Comparison of ENCODE assay signal across 12 mouse cellular contexts in genomic region chr7:124491109-124491793, GRCm38 (mm10).
DNase-seq lines count a peak whose midpoint lies in the region; ATAC-seq and TF ChIP-seq lines count a peak whose summit lies in the region.
"Had no signal": no experiment of that assay in that cellular context is flagged by ENCODE, and none has a peak within 500 bp of the region (broad histone marks: within the 10 kb centered on the region; RNA-seq: fewer than 3 reads in every experiment).

No protein-coding gene starts in this region.

- no peak for TF ChIP-seq CTCF in lung, embryonic 14.5 days (IDR thresholded peaks at IDR 0.05; ENCODE audit: low read depth)
- TF ChIP-seq CTCF in liver, adult 2 months (IDR thresholded peaks at IDR 0.05; ENCODE audit: low read depth, low read length), result no peak
- no peak for TF ChIP-seq CTCF in stomach, postnatal 0 days (IDR thresholded peaks at IDR 0.05; ENCODE audit: low read depth)

- no peak overlapping the region for H3K4me3 ChIP-seq in lung, embryonic 14.5 days (ENCODE audit: low read depth, low read length)
- H3K4me3 ChIP-seq in kidney, embryonic 14.5 days (ENCODE audit: low read length), result no peak overlapping the region
- no peak overlapping the region for H3K4me3 ChIP-seq in liver, adult 2 months (ENCODE audit: insufficient read depth, low read depth, low read length)
- no peak overlapping the region for H3K4me3 ChIP-seq in stomach, postnatal 0 days (ENCODE audit: low read depth, low read length)
- no peak overlapping the region for H3K4me3 ChIP-seq in heart, embryonic 10.5 days
- H3K4me3 ChIP-seq: heart, embryonic 15.5 days; neural tube, embryonic 15.5 days had no signal

- TF ChIP-seq POLR2A in liver, adult 2 months (IDR thresholded peaks at IDR 0.05; ENCODE audit: extremely low read depth, insufficient read depth, low read length), result no peak

- H3K79me2 ChIP-seq in liver, adult 2 months (ENCODE audit: control insufficient read depth, insufficient read depth, low read length), result no peaks in the 10 kb centered on the region

- no peaks in the 10 kb centered on the region for H3K9me3 ChIP-seq in lung, embryonic 14.5 days (ENCODE audit: low read depth, low read length)
- H3K9me3 ChIP-seq in kidney, embryonic 14.5 days (ENCODE audit: control insufficient read depth, low read length), result 0 out of 2 replicates have a peak, but pooled peaks cover 2% of the 10 kb centered on the region
- H3K9me3 ChIP-seq in stomach, postnatal 0 days (ENCODE audit: control insufficient read depth, low read length), result no peaks in the 10 kb centered on the region
- H3K9me3 ChIP-seq in heart, embryonic 10.5 days, result no peaks in the 10 kb centered on the region
- H3K9me3 ChIP-seq: heart, embryonic 15.5 days; neural tube, embryonic 15.5 days had no signal

- WGBS in lung, embryonic 14.5 days, result 47% methylated on average over 3 of the region's 3 CpGs
- WGBS in kidney, embryonic 14.5 days, result 54% methylated on average over 3 of the region's 3 CpGs
- 21% methylated on average over 3 of the region's 3 CpGs for WGBS in liver, adult 2 months
- 39% methylated on average over 3 of the region's 3 CpGs for WGBS in stomach, postnatal 0 days
- 58% methylated on average over 3 of the region's 3 CpGs for WGBS in heart, embryonic 10.5 days

- ATAC-seq in lung, embryonic 14.5 days (ENCODE audit: insufficient read depth), result peak; percentile 47; the same call in 1 of the 2 replicates
- ATAC-seq in kidney, embryonic 14.5 days (ENCODE audit: low FRiP score, low TSS enrichment), result peak; percentile 71; the same call in 1 of the 2 replicates
- 0 out of 2 replicates have a peak, but pooled peaks have one; percentile 60 for ATAC-seq in stomach, postnatal 0 days (ENCODE audit: low FRiP score, low TSS enrichment)

- H3K9ac ChIP-seq in lung, embryonic 14.5 days, result no peak overlapping the region
- no peak overlapping the region for H3K9ac ChIP-seq in kidney, embryonic 14.5 days (ENCODE audit: low read depth, low read length)
- H3K9ac ChIP-seq in liver, adult 2 months (ENCODE audit: low read depth, low read length), result no peak overlapping the region
- H3K9ac ChIP-seq in stomach, postnatal 0 days (ENCODE audit: low read length), result no peak overlapping the region
- H3K9ac ChIP-seq: heart, embryonic 15.5 days; neural tube, embryonic 15.5 days had no signal

- peak; percentile 11 for DNase-seq in lung, embryonic 14.5 days
- DNase-seq in lung, adult 18-20 months, result no peak
- DNase-seq in liver, adult 2 months (ENCODE audit: extremely low read depth, low read depth, low spot score), result peak; percentile 79
- peak; percentile 61 for DNase-seq in stomach, postnatal 0 days (ENCODE audit: low spot score)
- no peak for DNase-seq in heart, embryonic 10.5 days (ENCODE audit: low spot score)
- no peak for DNase-seq in right cerebral cortex, postnatal 25 days
- DNase-seq in thymus, adult 18-20 months, result no peak
- DNase-seq: right cerebral cortex, adult 18-20 months; thymus, postnatal 14 days had no signal

- H3K27me3 ChIP-seq in lung, embryonic 14.5 days (ENCODE audit: insufficient read depth, low read length), result no peaks in the 10 kb centered on the region
- H3K27me3 ChIP-seq in kidney, embryonic 14.5 days (ENCODE audit: control insufficient read depth, insufficient read depth, low read length), result no peaks in the 10 kb centered on the region
- no peaks in the 10 kb centered on the region for H3K27me3 ChIP-seq in liver, adult 2 months (ENCODE audit: control insufficient read depth, insufficient read depth, low read length)
- H3K27me3 ChIP-seq in stomach, postnatal 0 days (ENCODE audit: control insufficient read depth, insufficient read depth, low read length), result no peaks in the 10 kb centered on the region
- no peaks in the 10 kb centered on the region for H3K27me3 ChIP-seq in heart, embryonic 10.5 days (ENCODE audit: insufficient read depth, poor library complexity, severe bottlenecking)
- H3K27me3 ChIP-seq: heart, embryonic 15.5 days; neural tube, embryonic 15.5 days had no signal

- no peaks in the 10 kb centered on the region for H3K36me3 ChIP-seq in lung, embryonic 14.5 days (ENCODE audit: insufficient read depth)
- no peaks in the 10 kb centered on the region for H3K36me3 ChIP-seq in kidney, embryonic 14.5 days (ENCODE audit: control insufficient read depth, insufficient read depth, low read length)
- H3K36me3 ChIP-seq in liver, adult 2 months (ENCODE audit: control insufficient read depth, insufficient read depth, low read length), result no peaks in the 10 kb centered on the region
- H3K36me3 ChIP-seq in stomach, postnatal 0 days (ENCODE audit: control insufficient read depth, insufficient read depth, low read length), result no peaks in the 10 kb centered on the region
- no peaks in the 10 kb centered on the region for H3K36me3 ChIP-seq in heart, embryonic 10.5 days
- H3K36me3 ChIP-seq: heart, embryonic 15.5 days; neural tube, embryonic 15.5 days had no signal

- H3K4me2 ChIP-seq in lung, embryonic 14.5 days, result no peak overlapping the region
- H3K4me2 ChIP-seq in kidney, embryonic 14.5 days (replicated peaks; ENCODE audit: low read depth, low read length), result no peak overlapping the region
- H3K4me2 ChIP-seq in stomach, postnatal 0 days (replicated peaks; ENCODE audit: low read depth), result no peak overlapping the region
- H3K4me2 ChIP-seq: heart, embryonic 15.5 days; neural tube, embryonic 15.5 days had no signal

- no peak for TF ChIP-seq EP300 in stomach, postnatal 0 days (optimal IDR thresholded peaks at IDR 0.05)

- H3K4me1 ChIP-seq in lung, embryonic 14.5 days (ENCODE audit: insufficient read depth), result no peaks in the 10 kb centered on the region
- H3K4me1 ChIP-seq in kidney, embryonic 14.5 days (ENCODE audit: control insufficient read depth, insufficient read depth, low read length), result 0 out of 2 replicates have a peak, but pooled peaks cover 3% of the 10 kb centered on the region
- H3K4me1 ChIP-seq in liver, adult 2 months (ENCODE audit: control insufficient read depth, insufficient read depth, low read length), result peaks cover 9% of the 10 kb centered on the region; the same call in 1 of the 2 replicates
- no peaks in the 10 kb centered on the region for H3K4me1 ChIP-seq in stomach, postnatal 0 days (replicated peaks; ENCODE audit: control insufficient read depth, insufficient read depth)
- H3K4me1 ChIP-seq in heart, embryonic 10.5 days, result no peaks in the 10 kb centered on the region
- H3K4me1 ChIP-seq: heart, embryonic 15.5 days; neural tube, embryonic 15.5 days had no signal

- H3K27ac ChIP-seq in lung, embryonic 14.5 days (ENCODE audit: low read depth), result no peak overlapping the region
- no peak overlapping the region; the same call in 1 of the 2 replicates for H3K27ac ChIP-seq in kidney, embryonic 14.5 days (ENCODE audit: low read depth, low read length)
- no peak overlapping the region for H3K27ac ChIP-seq in liver, adult 2 months (replicated peaks; ENCODE audit: insufficient read depth, low read depth, low read length)
- H3K27ac ChIP-seq in stomach, postnatal 0 days (replicated peaks), result no peak overlapping the region
- H3K27ac ChIP-seq in heart, embryonic 10.5 days, result no peak overlapping the region
- H3K27ac ChIP-seq: heart, embryonic 15.5 days; neural tube, embryonic 15.5 days had no signal

Comparison
In these comparisons a context has a peak if more than half of its experiments do, and no peak if none do; other contexts are left out.
1. DNase-seq: peak in lung, embryonic 14.5 days (single experiment), liver, adult 2 months (single experiment) and stomach, postnatal 0 days (single experiment); none in lung, adult 18-20 months (0 of 2), heart, embryonic 10.5 days (single experiment), right cerebral cortex, postnatal 25 days (single experiment) and thymus, adult 18-20 months (0 of 2).
2. Peak in every context shown above with its lines, with median percentiles within 50 percentile points of each other: ATAC-seq.